Mouse (Mus musculus) embryonic fibroblast, embryonic 13.5 days (primary cell): ENCODE measurements at regions not wholly inside any gene's neighbourhood (a gene's known extent, or its start where the extent isn't known, plus 50 kb on each side); places are given as distances from the start of the nearest gene placed in this dataset.

Experiments used
- H3K27ac ChIP-seq: 2 replicates; pipeline ENCODE4 v1.5.1; 2012; ENCODE audit warnings: low read length, control low read depth, inconsistent platforms; ENCODE audit not compliant: insufficient read depth
- H3K4me1 ChIP-seq: 2 replicates; pipeline ENCODE4 v1.6.1; 2011; ENCODE audit warnings: low read length; ENCODE audit not compliant: control insufficient read depth, insufficient read depth
- H3K4me3 ChIP-seq: 2 replicates; pipeline ENCODE4 v1.5.1; 2011; ENCODE audit warnings: mild to moderate bottlenecking, control low read depth, low read length; ENCODE audit not compliant: insufficient read depth
- CTCF ChIP-seq: IDR thresholded peaks from 2 replicates; pipeline ENCODE4 v1.5.1; 2011; ENCODE audit warnings: mild to moderate bottlenecking, control low read depth, low read length, moderate library complexity, borderline replicate concordance; ENCODE audit not compliant: insufficient read depth
- POLR2A ChIP-seq: IDR thresholded peaks from 2 replicates; pipeline ENCODE4 v1.6.1; 2011; ENCODE audit warnings: low read depth, mild to moderate bottlenecking, control low read depth, low read length, moderate library complexity

- no peak for TF ChIP-seq CTCF
- no peak for TF ChIP-seq POLR2A
- Histone ChIP-seq H3K4me1 (no peaks in the 10 kb centered on the region), H3K4me3 (no peak overlapping the region), H3K27ac (no peak overlapping the region)
These were observed 796.8 kb upstream of the Lcorl start for GRCm38 (mm10) chr5:46654189-46654588.

DNA sequence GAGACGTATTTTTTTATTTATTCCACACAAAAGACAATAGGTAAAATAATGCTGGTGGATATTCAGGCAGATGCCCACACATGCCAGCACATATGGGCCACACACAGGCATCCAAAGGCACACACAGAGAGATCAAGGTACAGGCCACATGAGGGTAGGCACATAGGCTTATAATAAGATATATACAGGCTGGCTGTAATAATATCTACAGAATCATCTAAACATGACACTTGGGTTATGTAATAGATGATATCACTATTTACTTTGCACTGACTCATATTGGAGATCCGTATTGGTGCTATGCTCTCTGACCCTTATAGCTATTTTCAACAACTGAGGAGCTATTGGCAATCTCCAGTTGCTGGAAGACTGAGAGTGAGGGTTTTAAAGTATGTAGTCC, 785.6 kb upstream of the Lcorl start:
- no peak for TF ChIP-seq CTCF
- no peak for TF ChIP-seq POLR2A
- no peak overlapping the region for H3K4me3 ChIP-seq
- no peaks in the 10 kb centered on the region for H3K4me1 ChIP-seq
- no peak overlapping the region for H3K27ac ChIP-seq

- no peak overlapping the region for H3K27ac ChIP-seq
- TF ChIP-seq POLR2A = no peak
- TF ChIP-seq CTCF = no peak
- H3K4me3 ChIP-seq = no peak overlapping the region
- H3K4me1 ChIP-seq = no peaks in the 10 kb centered on the region
These were observed 777.8 kb upstream of the Lcorl start for GRCm38 (mm10) chr5:46635116-46635668.
